Mouse (Mus musculus): ENCODE data around the gene Tuba1c. TPM values are rescaled to one million over a fixed set of nuclear protein-coding genes. Genes with fewer than 3 reads are reported as not detected.

The Tuba1c gene
- total RNA-seq, 1 experiment: 424 TPM

DNA sequence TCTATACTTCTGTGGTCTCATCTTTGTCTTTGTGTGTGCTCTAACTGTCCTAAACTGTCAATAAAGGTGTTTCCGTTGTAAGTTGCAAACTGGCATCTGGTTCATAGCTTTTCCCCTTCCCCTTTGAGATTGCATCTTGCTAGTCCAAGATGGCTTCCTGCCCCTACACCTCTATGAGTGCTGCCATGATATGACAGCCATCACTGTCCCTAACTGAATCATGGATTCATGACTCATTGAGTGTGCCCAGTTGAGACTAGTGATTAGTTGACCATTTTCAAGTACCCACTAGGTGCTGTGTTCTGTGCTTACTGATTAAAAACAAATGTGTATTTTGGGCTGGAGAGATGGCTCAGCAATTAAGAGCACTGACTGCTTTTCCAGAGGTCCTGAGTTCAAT lies 8.3 kb downstream of the Tuba1c start:
- no peak for TF ChIP-seq HCFC1 (IDR thresholded peaks at IDR 0.05; ENCODE audit: borderline replicate concordance, insufficient read depth, low read length)
- DNase-seq (ENCODE audit: low read depth, low spot score): no peak
- Histone ChIP-seq H3K4me1 (ENCODE audit: control insufficient read depth in 2 of 2, insufficient read depth in 2 of 2, low read length in 2 of 2, poor library complexity in 1 of 2) (peaks cover 0 to 4% of the 10 kb centered on the region in 2 experiments; a peak in 1 of 4 replicates), H3K27ac (ENCODE audit: insufficient read depth, low read depth, low read length, poor library complexity, severe bottlenecking) (no peak overlapping the region), H3K9me3 (ENCODE audit: control insufficient read depth, insufficient read depth, low read depth, low read length) (no peaks in the 10 kb centered on the region), H3K4me3 (ENCODE audit: insufficient read depth in 1 of 2, low read depth in 1 of 2, low read length in 2 of 2, poor library complexity in 1 of 2, severe bottlenecking in 1 of 2) (no peak overlapping the region), H3K36me3 (ENCODE audit: control insufficient read depth, insufficient read depth, low read length, poor library complexity, severe bottlenecking) (peaks cover 27% of the 10 kb centered on the region), H3K9ac (ENCODE audit: insufficient read depth, low read depth, low read length, poor library complexity, severe bottlenecking) (no peak overlapping the region)
- in situ Hi-C loops (cut with MboI; ENCODE audit: low sequenced_read_pairs in 2 of 2, unreplicated experiment in 2 of 2): no loop called here

DNA sequence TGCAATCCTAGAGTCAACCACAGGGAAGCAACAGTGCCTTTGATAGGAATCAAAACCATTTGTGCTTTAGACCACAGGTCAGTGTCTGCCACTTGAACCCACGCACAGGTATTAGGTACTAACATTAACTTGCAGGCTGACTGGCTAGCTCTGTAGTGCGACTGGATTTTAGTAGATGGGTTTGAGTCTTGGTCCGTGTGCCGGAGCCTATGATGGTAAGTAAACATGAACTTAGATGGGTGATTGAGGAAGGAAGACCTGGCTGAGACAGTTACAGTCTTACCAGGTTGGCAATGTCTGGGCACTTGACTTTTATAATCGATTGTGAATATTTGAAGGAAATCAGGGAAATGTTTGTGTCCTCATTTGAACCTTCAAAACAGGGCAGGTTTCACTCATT lies 9.1 kb downstream of the Tuba1c start:
- no peak for TF ChIP-seq CHD2 (IDR thresholded peaks at IDR 0.05; ENCODE audit: low read depth, low read length)
- TF ChIP-seq HCFC1 (IDR thresholded peaks at IDR 0.05; ENCODE audit: borderline replicate concordance, insufficient read depth, low read length): no peak
- no peak for TF ChIP-seq MAFK (IDR thresholded peaks at IDR 0.05; ENCODE audit: insufficient read depth, low read depth, low read length)
- no peaks in the 10 kb centered on the region for H3K9me3 ChIP-seq (ENCODE audit: control insufficient read depth, insufficient read depth, low read depth, low read length)
- H3K4me1 ChIP-seq (ENCODE audit: control insufficient read depth in 2 of 2, insufficient read depth in 2 of 2, low read length in 2 of 2, poor library complexity in 1 of 2): peaks cover 0 to 4% of the 10 kb centered on the region in 2 experiments; a peak in 1 of 4 replicates
- in situ Hi-C loops (cut with MboI; ENCODE audit: low sequenced_read_pairs in 2 of 2, unreplicated experiment in 2 of 2): no loop called here
- no peak for DNase-seq (ENCODE audit: low read depth, low spot score)
- H3K27ac ChIP-seq (ENCODE audit: insufficient read depth, low read depth, low read length, poor library complexity, severe bottlenecking): no peak overlapping the region
- no peak overlapping the region for H3K4me3 ChIP-seq (ENCODE audit: insufficient read depth in 1 of 2, low read depth in 1 of 2, low read length in 2 of 2, poor library complexity in 1 of 2, severe bottlenecking in 1 of 2)
- no peak overlapping the region for H3K9ac ChIP-seq (ENCODE audit: insufficient read depth, low read depth, low read length, poor library complexity, severe bottlenecking)
- H3K36me3 ChIP-seq (ENCODE audit: control insufficient read depth, insufficient read depth, low read length, poor library complexity, severe bottlenecking): peaks cover 26% of the 10 kb centered on the region

DNA sequence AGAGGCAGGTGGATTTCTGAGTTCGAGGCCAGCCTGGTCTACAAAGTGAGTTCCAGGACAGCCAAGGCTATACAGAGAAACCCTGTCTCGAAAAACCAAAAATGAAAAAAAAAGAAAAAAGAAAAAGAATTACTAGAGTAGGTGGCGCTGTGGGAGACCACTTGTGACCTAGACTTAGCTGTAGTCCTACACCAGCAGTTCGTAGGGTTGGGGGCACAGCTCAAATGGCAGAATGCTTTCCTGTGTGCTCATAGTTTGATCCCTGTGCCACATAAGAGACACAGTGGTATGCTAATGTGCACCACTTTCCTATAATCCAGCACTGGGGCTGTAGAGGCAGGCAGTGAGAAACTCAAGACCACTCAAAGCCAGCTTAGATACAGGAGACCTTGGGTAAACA lies 9.6 kb downstream of the Tuba1c start:
- peaks cover 0 to 6% of the 10 kb centered on the region in 2 experiments; a peak in 1 of 4 replicates for H3K4me1 ChIP-seq (ENCODE audit: control insufficient read depth in 2 of 2, insufficient read depth in 2 of 2, low read length in 2 of 2, poor library complexity in 1 of 2)
- no peak for TF ChIP-seq ZNF384 (IDR thresholded peaks at IDR 0.05; ENCODE audit: low read depth, low read length)
- TF ChIP-seq CHD2 (IDR thresholded peaks at IDR 0.05; ENCODE audit: low read depth, low read length): no peak
- no peak for TF ChIP-seq MAFK (IDR thresholded peaks at IDR 0.05; ENCODE audit: insufficient read depth, low read depth, low read length)
- no peak for TF ChIP-seq HCFC1 (IDR thresholded peaks at IDR 0.05; ENCODE audit: borderline replicate concordance, insufficient read depth, low read length)
- TF ChIP-seq ZC3H11A (IDR thresholded peaks at IDR 0.05; ENCODE audit: borderline replicate concordance, low read depth, low read length): no peak
- H3K27ac ChIP-seq (ENCODE audit: insufficient read depth, low read depth, low read length, poor library complexity, severe bottlenecking): no peak overlapping the region
- peaks cover 24% of the 10 kb centered on the region for H3K36me3 ChIP-seq (ENCODE audit: control insufficient read depth, insufficient read depth, low read length, poor library complexity, severe bottlenecking)
- H3K4me3 ChIP-seq (ENCODE audit: insufficient read depth in 1 of 2, low read depth in 1 of 2, low read length in 2 of 2, poor library complexity in 1 of 2, severe bottlenecking in 1 of 2): no peak overlapping the region
- DNase-seq (ENCODE audit: low read depth, low spot score): no peak
- in situ Hi-C loops (cut with MboI; ENCODE audit: low sequenced_read_pairs in 2 of 2, unreplicated experiment in 2 of 2): no loop called here
- H3K9ac ChIP-seq (ENCODE audit: insufficient read depth, low read depth, low read length, poor library complexity, severe bottlenecking): no peak overlapping the region
- H3K9me3 ChIP-seq (ENCODE audit: control insufficient read depth, insufficient read depth, low read depth, low read length): no peaks in the 10 kb centered on the region

DNA sequence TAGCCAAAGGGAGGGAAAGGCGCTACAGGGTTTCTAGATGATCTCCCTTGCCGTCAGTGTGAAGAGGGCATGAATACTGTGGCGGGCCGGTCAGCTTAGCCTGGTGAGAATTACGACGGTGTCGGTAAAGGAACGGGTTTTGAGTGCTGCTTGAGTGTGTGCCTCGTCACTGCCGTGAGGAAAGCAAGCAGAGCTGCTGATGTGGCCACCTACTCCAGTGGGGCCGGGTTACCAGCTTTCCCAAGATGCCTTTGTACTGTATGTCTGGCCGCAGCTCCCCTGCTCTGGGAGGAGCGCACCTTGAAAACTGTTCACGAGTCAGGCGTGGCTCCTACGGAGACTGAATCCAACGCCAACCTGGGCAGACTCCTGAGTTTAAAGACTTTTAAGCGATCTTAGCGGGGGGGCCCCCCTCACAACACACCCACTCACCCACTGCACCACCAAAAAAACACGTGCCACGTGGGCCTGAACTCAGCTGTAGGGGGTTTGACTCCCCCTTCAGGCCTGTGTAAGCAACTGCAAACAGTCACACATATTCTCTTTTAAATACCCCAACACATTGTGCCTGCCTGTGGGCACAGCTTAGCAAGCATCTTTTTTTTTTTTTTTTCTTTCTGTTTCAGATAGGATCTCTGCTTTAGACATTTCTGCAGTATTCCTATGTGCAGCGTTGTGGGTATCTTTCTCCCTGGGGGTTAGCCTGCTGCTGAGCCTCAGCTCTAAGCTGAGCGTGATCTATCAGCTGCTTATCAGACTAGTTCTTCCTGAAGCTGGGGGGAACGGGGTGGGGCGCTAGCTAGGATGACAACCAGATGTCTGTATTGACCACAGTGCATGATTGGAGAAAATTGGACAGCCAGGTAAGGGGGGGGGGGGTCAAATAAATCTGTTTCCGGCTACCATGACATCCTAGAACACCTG lies 10.6 kb downstream of the Tuba1c start:
- H3K4me3 ChIP-seq (ENCODE audit: insufficient read depth in 1 of 2, low read depth in 1 of 2, low read length in 2 of 2, poor library complexity in 1 of 2, severe bottlenecking in 1 of 2): peak overlapping the region in 1 of 2 experiments; percentile 3; a peak in 1 of 4 replicates
- H3K36me3 ChIP-seq (ENCODE audit: control insufficient read depth, insufficient read depth, low read length, poor library complexity, severe bottlenecking): peaks cover 16% of the 10 kb centered on the region
- DNase-seq (ENCODE audit: low read depth, low spot score): no peak
- no peak for TF ChIP-seq MAFK (IDR thresholded peaks at IDR 0.05; ENCODE audit: insufficient read depth, low read depth, low read length)
- TF ChIP-seq ZNF384 (IDR thresholded peaks at IDR 0.05; ENCODE audit: low read depth, low read length): peak; percentile 51; the same call in 1 of the 2 replicates
- no peak overlapping the region for H3K27ac ChIP-seq (ENCODE audit: insufficient read depth, low read depth, low read length, poor library complexity, severe bottlenecking)
- in situ Hi-C loops (cut with MboI; ENCODE audit: low sequenced_read_pairs in 2 of 2, unreplicated experiment in 2 of 2): no loop called here
- H3K9ac ChIP-seq (ENCODE audit: insufficient read depth, low read depth, low read length, poor library complexity, severe bottlenecking): peak overlapping the region; percentile 18; the same call in 1 of the 2 replicates
- no peaks in the 10 kb centered on the region for H3K9me3 ChIP-seq (ENCODE audit: control insufficient read depth, insufficient read depth, low read depth, low read length)
- H3K4me1 ChIP-seq (ENCODE audit: control insufficient read depth in 2 of 2, insufficient read depth in 2 of 2, low read length in 2 of 2, poor library complexity in 1 of 2): peaks cover 3 to 10% of the 10 kb centered on the region in 2 experiments; a peak in 2 of 4 replicates

Data from ES-E14 (cell line).